Mouse (Mus musculus) heart, postnatal 25 days (tissue): ENCODE data around the gene Dchs1. TPM values are rescaled to one million over a fixed set of nuclear protein-coding genes. Genes with fewer than 3 reads are reported as not detected.
A peak's percentile ranks its signal among the peaks of the same experiment; 100 is the strongest.

ENCODE experiments used
- DNase-seq: peaks from one replicate; pipeline ENCODE4 v3.0.0; 2022; ENCODE audit warnings: low spot score
- intact Hi-C: fragments of 180-260 bp; cut with DNase I; formaldehyde crosslinking; loops from one replicate; pipeline ENCODE4 v1.15.1; 2025
- total RNA-seq, 2 experiments: library from RNA; stranded (reverse); gene quantifications; 2 replicates each; pipeline ENCODE4 v1.2.3; 2021

Gene Dchs1
- total RNA-seq, 2 experiments from 2014 or later, result 9.1 to 10.6 TPM

GRCm38 (mm10) chr7:105791147-105791546, 3.7 kb upstream of the Dchs1 start:
- intact Hi-C loops, result loop anchor here (10.0 kb wide), 1 partner anchor 46 kb away; the partner anchor contains the start of gene Taf10
- no peak for DNase-seq

DNA sequence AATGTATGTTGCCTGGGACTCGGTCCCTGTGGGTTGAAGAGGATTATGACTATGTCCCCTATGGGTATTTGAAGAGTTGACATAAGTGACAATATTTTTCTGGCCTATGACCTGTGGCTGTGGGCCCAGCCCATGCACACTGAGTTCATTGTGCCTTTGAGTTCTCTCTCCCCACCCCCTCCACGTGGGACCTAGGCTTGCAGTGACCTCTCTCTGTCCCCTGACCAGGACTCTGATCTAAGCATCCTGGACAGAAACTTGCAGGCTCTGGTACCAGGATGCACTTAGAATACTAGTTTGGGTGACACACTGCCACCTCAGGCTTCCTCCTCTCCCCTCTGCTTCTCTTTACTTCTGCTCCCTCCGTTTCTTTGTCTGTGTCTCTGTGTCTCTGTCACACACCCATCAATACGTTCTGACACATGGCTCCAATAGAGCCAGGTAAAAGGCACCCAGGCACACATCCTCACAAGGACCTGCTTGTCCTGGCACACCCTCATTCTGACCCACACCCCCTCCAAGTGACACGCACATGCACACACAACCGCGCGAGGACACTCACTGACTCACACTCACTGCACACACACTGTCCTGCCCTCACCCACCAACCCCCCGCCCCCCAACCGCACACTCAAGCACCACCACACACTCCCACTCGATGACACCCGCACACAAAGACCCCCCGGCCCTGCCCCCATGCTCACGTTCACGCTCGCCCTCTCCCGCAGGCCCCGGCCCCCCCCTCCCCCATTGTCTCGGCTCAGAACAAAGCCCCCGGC, 759 bp downstream of the Dchs1 start:
- intact Hi-C loops, result no loop called here
- no peak for DNase-seq

DNA sequence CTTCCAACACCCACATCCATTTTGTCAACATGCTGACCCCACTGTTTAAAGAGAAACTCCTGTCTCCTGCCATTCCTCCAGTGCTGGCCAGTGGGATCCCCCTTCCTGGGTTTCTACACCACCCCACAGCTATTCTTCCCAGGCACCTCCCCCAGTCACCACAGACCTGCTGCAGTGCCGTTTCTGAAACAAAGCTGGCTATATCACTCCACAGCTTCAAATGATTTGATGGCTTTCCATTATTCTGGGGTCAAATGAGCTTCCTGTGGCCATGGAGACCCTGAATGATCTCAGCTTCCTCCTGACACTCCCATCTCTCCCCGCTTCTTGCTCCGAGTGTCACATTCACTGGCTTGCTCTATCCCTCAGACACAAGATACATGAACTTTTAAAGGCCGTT, 2.9 kb downstream of the Dchs1 start:
- intact Hi-C loops, result no loop called here
- no peak for DNase-seq

- DNase-seq, result no peak
- intact Hi-C loops, result no loop called here
Measured at GRCm38 (mm10) chr7:105783861-105784260, 3.6 kb downstream of the Dchs1 start.

DNA sequence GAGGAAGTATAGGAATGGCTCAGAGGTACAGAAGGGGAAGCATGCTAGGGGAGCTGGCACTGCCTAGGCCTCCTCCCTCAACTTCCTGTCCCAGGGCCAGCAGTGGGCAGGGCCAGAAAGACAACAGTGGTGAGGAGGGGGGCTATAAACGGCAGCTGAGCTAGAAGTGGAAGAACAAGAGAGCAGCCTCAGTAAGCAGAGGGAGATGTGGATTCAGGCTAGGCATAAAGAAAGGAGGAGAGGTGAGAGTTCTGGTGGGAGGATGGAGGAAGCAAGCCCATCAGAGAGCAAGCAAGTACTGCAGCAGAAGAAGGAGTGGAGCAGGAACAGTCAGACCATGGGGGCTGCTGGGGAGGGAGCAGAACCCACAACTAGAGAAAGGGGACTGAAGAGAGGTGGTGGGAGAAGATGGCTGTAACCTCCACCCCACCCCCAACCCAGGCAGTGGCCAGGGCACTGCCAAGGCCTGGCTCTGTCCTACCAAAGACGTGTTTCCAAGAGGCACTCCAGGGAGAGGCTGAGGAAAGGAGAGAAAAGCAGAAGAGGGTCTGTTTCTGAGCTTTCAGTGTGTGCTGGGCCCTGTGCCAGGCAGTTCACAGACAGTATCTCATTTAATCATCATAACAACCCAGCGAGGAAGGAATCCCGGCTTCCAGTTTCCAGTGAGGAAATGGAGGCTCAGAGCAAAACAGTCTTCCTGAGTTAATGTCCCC, 8.7 kb downstream of the Dchs1 start:
- intact Hi-C loops, result loop anchor here (2.0 kb wide), 1 partner anchor 30 kb away; no protein-coding TSS in a partner anchor
- DNase-seq, result peak; percentile 54

DNA sequence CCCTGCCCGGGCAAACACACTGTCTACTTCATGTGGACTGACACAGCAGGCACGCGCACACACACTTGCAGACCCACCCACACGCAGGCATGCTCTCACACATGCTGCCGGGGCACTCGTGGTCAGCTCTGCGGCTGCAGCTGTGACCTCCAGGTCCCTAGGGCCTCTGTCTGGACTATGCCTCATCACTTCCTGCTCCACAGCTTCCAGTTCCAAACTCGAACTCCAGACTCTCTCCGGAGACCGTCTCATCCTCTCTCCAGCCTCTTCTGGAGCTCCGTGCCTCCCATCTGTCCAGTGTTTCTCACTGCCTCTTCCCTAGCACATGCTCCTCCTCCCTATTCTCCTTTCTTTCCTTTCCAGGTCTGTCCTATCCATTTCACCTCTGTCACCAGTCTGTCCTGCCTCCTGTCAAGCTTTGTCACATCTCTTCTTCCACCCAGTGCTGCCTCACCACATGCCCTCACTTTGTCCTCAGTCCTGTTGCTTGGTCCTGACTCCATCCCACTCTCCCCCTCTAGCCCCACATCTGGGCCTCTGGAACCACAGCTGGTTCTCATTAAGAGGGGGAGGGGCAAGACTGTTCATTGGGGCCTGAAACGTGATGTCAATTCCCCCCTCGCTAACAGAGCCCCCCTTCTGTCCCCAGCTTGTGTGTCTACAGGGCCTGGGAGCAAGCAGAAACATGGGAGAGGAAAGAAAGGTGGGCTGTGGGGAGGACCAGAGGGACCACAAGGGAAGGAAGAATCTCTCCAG, 9.5 kb downstream of the Dchs1 start:
- DNase-seq, result peak; percentile 76
- intact Hi-C loops, result loop anchor here (2.0 kb wide), 1 partner anchor 31 kb away; no protein-coding TSS in a partner anchor

GRCm38 (mm10) chr7:105777316-105777715, 10.1 kb downstream of the Dchs1 start:
- no peak for DNase-seq
- intact Hi-C loops, result no loop called here

GRCm38 (mm10) chr7:105776026-105776425, 11.4 kb downstream of the Dchs1 start:
- DNase-seq, result no peak
- intact Hi-C loops, result no loop called here

DNA sequence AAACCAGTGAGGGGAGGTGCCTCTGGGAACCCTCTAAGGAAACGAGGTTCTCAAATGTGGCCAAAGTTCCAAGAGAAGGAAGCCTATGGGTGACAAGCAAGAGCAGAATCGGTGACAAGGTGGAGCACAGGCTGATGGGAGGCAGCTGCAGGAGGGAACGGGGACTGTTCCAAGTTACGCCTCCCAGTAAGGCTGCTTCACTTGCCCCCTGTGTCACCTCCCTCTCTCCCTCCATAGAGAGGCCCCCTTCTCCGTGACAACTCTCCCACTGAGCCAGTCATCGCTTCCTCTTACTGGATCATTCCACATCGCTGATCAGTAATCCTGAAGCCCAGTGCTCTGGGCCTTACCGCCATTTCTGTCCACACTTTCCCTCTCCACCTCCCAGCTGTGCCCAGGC, 12.8 kb downstream of the Dchs1 start:
- no peak for DNase-seq
- intact Hi-C loops, result no loop called here

DNA sequence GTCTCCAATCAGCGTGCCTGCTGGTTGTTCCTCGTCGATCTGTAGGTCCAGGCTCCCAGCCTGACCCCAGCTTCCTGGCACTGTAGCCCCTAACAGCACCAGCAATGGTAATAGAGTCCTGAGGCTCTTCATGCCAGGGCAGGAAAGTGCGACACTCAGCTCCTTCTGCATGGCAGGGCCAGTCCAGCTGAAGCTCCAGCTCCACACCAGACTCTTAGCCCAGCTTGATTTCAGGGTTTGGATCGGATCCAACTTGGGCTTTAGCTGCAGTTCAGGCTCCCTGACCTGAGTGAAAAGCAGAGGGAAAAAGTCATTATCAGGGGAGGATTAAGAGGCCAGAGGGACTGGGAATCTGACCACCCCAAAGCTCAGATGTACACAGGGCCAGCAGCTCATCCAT, 14.4 kb downstream of the Dchs1 start:
- DNase-seq, result no peak
- intact Hi-C loops, result no loop called here

- intact Hi-C loops, result no loop called here
Measured at GRCm38 (mm10) chr7:105772331-105772730, 15.1 kb downstream of the Dchs1 start.

GRCm38 (mm10) chr7:105769959-105770358, 17.5 kb downstream of the Dchs1 start:
- intact Hi-C loops, result no loop called here
- DNase-seq, result peak; percentile 46

More at GRCm38 (mm10) chr7:105772331-105772730, 15.1 kb downstream of the Dchs1 start:
- DNase-seq, result no peak

- intact Hi-C loops, result no loop called here
- DNase-seq, result no peak
Measured at GRCm38 (mm10) chr7:105767729-105768165, 19.7 kb downstream of the Dchs1 start.

GRCm38 (mm10) chr7:105764331-105764730, 23.1 kb downstream of the Dchs1 start:
- intact Hi-C loops, result no loop called here
- no peak for DNase-seq

GRCm38 (mm10) chr7:105762517-105763270, 24.8 kb downstream of the Dchs1 start:
- intact Hi-C loops, result no loop called here
- no peak for DNase-seq

DNA sequence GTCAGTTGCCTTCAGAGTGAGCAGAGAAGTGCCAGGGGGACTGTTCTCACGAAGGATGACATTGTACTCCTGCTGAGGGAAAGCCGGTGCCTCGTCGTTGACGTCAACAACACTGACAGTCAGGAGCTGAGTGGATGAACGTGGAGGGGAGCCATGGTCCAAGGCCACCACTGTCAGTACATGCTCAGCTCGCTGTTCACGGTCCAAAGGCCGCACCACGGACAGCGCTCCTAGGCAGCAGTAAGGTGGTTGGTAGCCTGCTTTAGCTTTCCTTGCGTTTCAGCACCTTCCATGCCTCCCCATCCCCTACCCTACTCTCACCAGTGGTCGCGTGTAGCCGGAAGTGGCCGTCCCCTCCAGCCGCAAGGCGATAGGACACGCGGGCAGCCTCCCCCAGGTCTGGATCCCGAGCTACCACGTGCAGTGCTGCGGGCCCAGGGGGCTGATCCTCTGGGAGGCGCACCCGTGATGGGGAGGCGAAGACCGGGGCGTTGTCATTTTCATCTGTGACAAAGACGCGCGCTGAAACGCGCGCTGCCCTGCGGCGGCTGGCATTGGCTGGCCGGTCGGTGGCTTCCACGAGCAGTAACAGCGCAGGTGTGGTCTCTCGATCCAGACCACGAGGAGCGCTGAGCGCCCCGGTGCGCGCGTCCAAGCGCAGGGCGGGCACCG, 25.5 kb downstream of the Dchs1 start:
- intact Hi-C loops, result no loop called here

GRCm38 (mm10) chr7:105753281-105753680, 34.2 kb downstream of the Dchs1 start:
- intact Hi-C loops, result loop anchor here (2.0 kb wide), 1 partner anchor 16 kb away; the partner anchor contains the start of genes Ilk and Rrp8
- no peak for DNase-seq

More for the DNA sequence above, 25.5 kb downstream of the Dchs1 start:
- DNase-seq, result no peak

DNA sequence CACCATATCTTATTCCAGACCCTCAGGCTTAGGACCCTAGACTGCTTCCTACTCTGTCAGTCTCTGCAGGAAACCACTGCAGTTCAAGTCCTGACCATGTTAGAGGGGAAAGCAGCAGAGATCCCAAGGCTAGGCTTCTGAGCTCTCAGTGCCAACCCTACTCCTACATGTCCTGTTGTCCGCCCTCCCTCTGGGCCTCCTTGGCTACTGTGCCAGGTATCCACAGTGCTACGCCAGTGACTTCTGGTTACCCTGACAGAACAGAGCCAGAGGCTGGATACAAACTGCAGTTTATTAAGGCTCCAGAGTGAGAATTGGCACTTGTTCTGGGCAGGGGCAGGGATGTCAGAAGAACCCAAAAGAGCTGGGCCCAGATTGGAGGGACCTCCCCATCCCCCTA, 34.7 kb downstream of the Dchs1 start:
- no peak for DNase-seq
- intact Hi-C loops, result loop anchor here (2.0 kb wide), 1 partner anchor 16 kb away; the partner anchor contains the start of genes Ilk and Rrp8
